Mouse (Mus musculus) brain, embryonic 14.5 days (tissue): ENCODE measurements at regions not wholly inside any gene's neighbourhood (a gene's known extent, or its start where the extent isn't known, plus 50 kb on each side); places are given as distances from the start of the nearest gene placed in this dataset.

Experiments
- DNase-seq: peaks from one replicate; pipeline ENCODE4 v3.0.0-alpha.2; 2011; ENCODE audit warnings: low read depth
- CTCF ChIP-seq: fragments of 200-500 bp; IDR thresholded peaks from 2 replicates; pipeline ENCODE4 v1.5.1; 2012; ENCODE audit warnings: inconsistent platforms, mild to moderate bottlenecking, moderate library complexity, borderline replicate concordance; ENCODE audit not compliant: insufficient read depth, insufficient read length; ENCODE audit errors: extremely low read depth
- POLR2A ChIP-seq: fragments of 200-500 bp; IDR thresholded peaks from 2 replicates; pipeline ENCODE4 v1.6.1; 2012; ENCODE audit warnings: mild to moderate bottlenecking, inconsistent platforms, borderline replicate concordance; ENCODE audit not compliant: poor library complexity, insufficient read depth, insufficient read length, severe bottlenecking; ENCODE audit errors: extremely low read depth

DNA sequence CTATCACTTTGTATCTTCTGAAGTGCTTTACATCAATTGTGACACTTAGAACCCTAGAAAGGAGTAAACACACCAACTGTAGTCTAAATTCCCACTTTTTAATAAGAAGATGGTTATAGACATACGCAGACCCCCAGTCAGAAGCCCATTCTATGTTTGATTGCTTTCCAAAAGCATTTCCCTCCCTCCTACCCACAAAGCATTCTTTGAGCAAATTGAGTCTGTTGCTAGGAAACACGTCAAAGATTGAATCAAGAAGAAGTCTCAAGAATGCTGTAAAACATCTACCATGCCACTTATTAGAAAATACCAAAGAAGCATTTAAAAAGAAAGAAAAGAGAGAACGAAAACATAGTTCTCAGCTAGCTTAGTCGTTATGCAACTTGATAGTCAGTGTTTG, 352.3 kb upstream of the Lrp1b start:
- peak; percentile 74 for DNase-seq
- TF ChIP-seq CTCF (no peak), POLR2A (no peak)

DNA sequence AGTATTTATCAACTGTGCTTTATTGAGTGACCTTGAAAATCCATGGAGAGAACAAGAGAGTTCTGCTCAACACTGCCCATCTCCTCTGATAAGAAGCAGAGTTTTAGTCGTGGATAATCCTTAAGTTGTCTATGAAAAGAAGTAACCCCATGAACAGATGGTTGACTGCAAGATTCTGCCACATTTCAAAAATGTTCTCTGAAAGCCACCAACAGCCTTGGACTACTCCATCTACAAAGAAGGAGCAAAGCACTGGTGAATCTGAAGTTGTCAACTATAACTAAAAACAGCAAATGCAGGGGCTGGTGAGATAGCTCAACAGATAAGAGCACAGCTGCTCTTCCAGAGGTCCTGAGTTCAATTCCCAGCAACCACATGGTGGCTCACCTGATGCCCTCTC, 337.6 kb upstream of the Lrp1b start:
- DNase-seq = no peak
- TF ChIP-seq POLR2A (no peak), CTCF (no peak)

DNA sequence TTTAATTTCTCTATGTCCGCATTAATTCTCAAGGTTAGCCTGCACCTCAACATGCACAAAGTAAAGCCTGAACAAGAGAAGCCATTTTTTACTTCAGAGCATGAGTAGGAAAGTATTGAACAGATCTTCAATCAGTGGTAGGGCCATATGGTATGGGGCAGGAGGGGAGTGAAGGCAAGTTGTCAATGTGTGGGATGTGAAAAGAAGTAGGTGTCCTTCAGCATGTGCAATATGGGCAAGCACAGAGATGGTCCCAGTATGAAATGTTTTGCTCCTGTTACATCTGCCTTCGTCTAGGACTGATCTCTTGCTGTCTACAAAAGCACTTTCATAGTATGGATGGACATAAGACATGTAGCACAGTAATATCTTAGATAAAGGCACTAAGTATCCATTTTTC, 315.3 kb upstream of the Lrp1b start:
- TF ChIP-seq POLR2A (no peak), CTCF (no peak)
- no peak for DNase-seq
